Mouse (Mus musculus): ENCODE results near the gene Cmip. TPM values are rescaled to one million over a fixed set of nuclear protein-coding genes. Genes with fewer than 3 reads are reported as not detected.

Cmip gene
- polyA plus RNA-seq, 1 experiment = 39.4 TPM

- DNase-seq (ENCODE audit: low spot score) = no peak
Observed at GRCm38 (mm10) chr8:117322715-117323310, 65.9 kb downstream of the Cmip start.

GRCm38 (mm10) chr8:117324821-117325220 lies 68.0 kb downstream of the Cmip start:
- DNase-seq (ENCODE audit: low spot score) = no peak

GRCm38 (mm10) chr8:117326735-117327134 lies 69.9 kb downstream of the Cmip start:
- no peak for DNase-seq (ENCODE audit: low spot score)

GRCm38 (mm10) chr8:117327385-117327837 lies 70.5 kb downstream of the Cmip start:
- DNase-seq (ENCODE audit: low spot score) = peak; percentile 48

- DNase-seq (ENCODE audit: low spot score) = no peak
Observed at GRCm38 (mm10) chr8:117328758-117329157, 71.9 kb downstream of the Cmip start.

DNA sequence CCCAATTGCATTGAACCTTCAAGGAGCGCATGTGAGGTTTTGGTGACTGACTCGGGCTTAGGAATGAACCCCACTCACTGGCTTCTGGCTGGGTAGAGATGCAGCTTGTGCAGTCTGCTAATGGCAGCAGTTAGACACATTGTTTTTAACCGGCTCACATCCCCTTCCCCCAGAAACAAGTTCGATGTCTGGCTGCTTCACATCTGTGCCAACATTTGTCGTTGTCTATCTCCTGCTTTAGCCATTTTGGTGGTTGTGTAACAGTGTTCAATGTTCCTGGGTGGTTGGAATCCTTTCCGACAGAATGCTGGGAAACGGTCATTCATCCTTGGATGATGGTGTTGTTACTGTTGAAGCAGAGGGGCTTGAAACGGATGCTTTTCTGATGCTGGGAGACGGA lies 72.3 kb downstream of the Cmip start:
- DNase-seq (ENCODE audit: low spot score) = no peak

- DNase-seq (ENCODE audit: low spot score) = no peak
Observed at GRCm38 (mm10) chr8:117329903-117330302, 73.0 kb downstream of the Cmip start.

DNA sequence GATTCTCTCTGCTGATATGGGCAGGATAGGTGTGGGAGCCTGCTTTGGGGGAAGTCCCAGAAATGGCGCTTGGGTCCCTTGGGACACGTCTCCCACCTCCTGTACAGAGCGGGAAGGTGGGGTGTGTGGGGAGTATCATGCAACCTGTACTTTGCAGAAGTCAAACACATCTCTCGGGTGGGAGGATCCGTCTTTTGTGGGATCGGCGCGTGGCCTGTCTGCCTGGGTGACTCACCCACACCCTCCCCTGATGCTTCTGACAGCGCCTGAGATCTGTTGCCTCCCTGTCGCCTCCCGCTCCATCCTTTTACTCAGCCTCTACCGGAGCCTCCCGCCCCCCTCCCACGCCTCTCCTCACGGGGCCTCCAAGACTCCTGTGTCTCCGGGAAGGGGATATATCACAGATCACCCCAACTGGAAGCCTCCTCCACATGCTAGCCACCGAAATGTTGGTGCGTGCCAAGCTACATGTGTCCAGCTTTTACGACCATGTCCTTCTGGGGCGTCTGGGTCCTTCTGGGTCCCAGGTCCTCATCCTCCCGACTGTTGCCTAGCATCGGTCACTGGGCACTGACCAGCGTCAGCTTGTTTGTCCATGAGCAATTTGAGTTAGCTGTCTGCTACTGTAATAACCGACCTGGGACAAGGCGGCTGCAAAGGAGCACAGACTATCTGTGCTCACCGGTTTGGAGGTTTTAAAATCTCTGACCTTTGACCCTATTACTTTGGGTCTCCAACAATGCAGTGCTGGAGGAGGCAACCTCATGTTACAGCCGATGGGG lies 75.6 kb downstream of the Cmip start:
- DNase-seq (ENCODE audit: low spot score) = no peak

GRCm38 (mm10) chr8:117333619-117334018 lies 76.8 kb downstream of the Cmip start:
- DNase-seq (ENCODE audit: low spot score) = no peak

- no peak for DNase-seq (ENCODE audit: low spot score)
Observed at GRCm38 (mm10) chr8:117334058-117334747, 77.3 kb downstream of the Cmip start.

GRCm38 (mm10) chr8:117334748-117335393 lies 78.0 kb downstream of the Cmip start:
- no peak for DNase-seq (ENCODE audit: low spot score)

GRCm38 (mm10) chr8:117335423-117335822 lies 78.6 kb downstream of the Cmip start:
- DNase-seq (ENCODE audit: low spot score) = peak; percentile 55

GRCm38 (mm10) chr8:117337188-117337587 lies 80.3 kb downstream of the Cmip start:
- no peak for DNase-seq (ENCODE audit: low spot score)

GRCm38 (mm10) chr8:117338678-117339077 lies 81.8 kb downstream of the Cmip start:
- no peak for DNase-seq (ENCODE audit: low spot score)

- DNase-seq (ENCODE audit: low spot score) = no peak
Observed at GRCm38 (mm10) chr8:117339296-117339957, 82.6 kb downstream of the Cmip start.

- no peak for DNase-seq (ENCODE audit: low spot score)
Observed at GRCm38 (mm10) chr8:117339958-117340651, 83.2 kb downstream of the Cmip start.

- no peak for DNase-seq (ENCODE audit: low spot score)
Observed at GRCm38 (mm10) chr8:117340800-117341199, 83.9 kb downstream of the Cmip start.

- DNase-seq (ENCODE audit: low spot score) = no peak
Observed at GRCm38 (mm10) chr8:117342735-117343385, 86.0 kb downstream of the Cmip start.

GRCm38 (mm10) chr8:117343484-117343883 lies 86.6 kb downstream of the Cmip start:
- no peak for DNase-seq (ENCODE audit: low spot score)

- DNase-seq (ENCODE audit: low spot score) = no peak
Observed at GRCm38 (mm10) chr8:117344899-117345298, 88.0 kb downstream of the Cmip start.

DNA sequence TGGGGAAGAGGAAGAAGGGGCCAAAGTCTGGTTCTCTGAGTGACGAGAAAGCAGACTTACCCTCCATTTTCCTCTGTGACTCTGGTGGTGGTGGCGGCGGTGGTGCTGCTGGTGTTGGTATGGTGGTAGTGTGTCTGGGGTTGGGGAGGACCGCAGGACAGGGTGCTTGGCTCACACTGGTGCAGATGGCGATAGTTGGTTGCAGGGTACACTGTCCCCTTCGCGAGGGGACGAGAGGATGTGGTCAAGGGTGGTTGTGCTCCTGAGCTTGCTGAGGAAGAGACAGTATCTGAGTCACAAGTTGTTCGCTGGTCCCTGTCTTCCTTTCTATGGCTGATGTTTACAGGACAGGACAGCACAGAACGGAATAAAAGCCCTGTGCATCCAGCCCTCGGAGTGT lies 88.5 kb downstream of the Cmip start:
- DNase-seq (ENCODE audit: low spot score) = no peak

Measured in urinary bladder, adult 2 months (tissue).